Mouse (Mus musculus) forebrain, embryonic 10.5 days (tissue): ENCODE results near the gene Igf1r. TPM values are rescaled to one million over a fixed set of nuclear protein-coding genes. Genes with fewer than 3 reads are reported as not detected.

Source experiments
- DNase-seq: peaks from one replicate; pipeline ENCODE4 v3.0.0-alpha.2; 2017; ENCODE audit warnings: low spot score; ENCODE audit errors: extremely low spot score
- H3K27ac ChIP-seq: fragments of 300-500 bp; sonication (generic); 2 replicates; pipeline ENCODE4 v1.5.1; 2016; ENCODE audit warnings: mild to moderate bottlenecking
- H3K27me3 ChIP-seq: fragments of 300-500 bp; sonication (generic); 2 replicates; pipeline ENCODE4 v1.6.1; 2016; ENCODE audit warnings: mild to moderate bottlenecking; ENCODE audit not compliant: poor library complexity, severe bottlenecking
- H3K36me3 ChIP-seq: fragments of 300-500 bp; sonication (generic); replicated peaks from 2 replicates; pipeline ENCODE4 v1.6.1; 2016; ENCODE audit warnings: mild to moderate bottlenecking, moderate library complexity
- H3K4me1 ChIP-seq: fragments of 300-500 bp; sonication (generic); 2 replicates; pipeline ENCODE4 v1.6.1; 2016
- H3K4me3 ChIP-seq: fragments of 300-500 bp; sonication (generic); 2 replicates; pipeline ENCODE4 v1.5.1; 2016; ENCODE audit warnings: mild to moderate bottlenecking, moderate library complexity
- H3K9me3 ChIP-seq: fragments of 300-500 bp; sonication (generic); 2 replicates; pipeline ENCODE4 v1.6.1; 2016; ENCODE audit warnings: mild to moderate bottlenecking, moderate library complexity
- WGBS: fragments of 180-500 bp; shearing (Covaris S2); methylation state at CpG from one replicate; pipeline ENCODE4 v1.1.7; 2016; 5-methylcytosine and 5-hydroxymethylcytosine counted together
- polyA plus RNA-seq: library from polyadenylated mRNA; unstranded; fragments of >200 nt; fragmentation: Nextera tagmentation; extraction: Ambion mirVana; gene quantifications from 2 replicates; pipeline ENCODE4 v1.2.1, GENCODE M21; 2016

The Igf1r gene
- polyA plus RNA-seq, 1 experiment from 2014 or later, result 20.8 TPM

DNA sequence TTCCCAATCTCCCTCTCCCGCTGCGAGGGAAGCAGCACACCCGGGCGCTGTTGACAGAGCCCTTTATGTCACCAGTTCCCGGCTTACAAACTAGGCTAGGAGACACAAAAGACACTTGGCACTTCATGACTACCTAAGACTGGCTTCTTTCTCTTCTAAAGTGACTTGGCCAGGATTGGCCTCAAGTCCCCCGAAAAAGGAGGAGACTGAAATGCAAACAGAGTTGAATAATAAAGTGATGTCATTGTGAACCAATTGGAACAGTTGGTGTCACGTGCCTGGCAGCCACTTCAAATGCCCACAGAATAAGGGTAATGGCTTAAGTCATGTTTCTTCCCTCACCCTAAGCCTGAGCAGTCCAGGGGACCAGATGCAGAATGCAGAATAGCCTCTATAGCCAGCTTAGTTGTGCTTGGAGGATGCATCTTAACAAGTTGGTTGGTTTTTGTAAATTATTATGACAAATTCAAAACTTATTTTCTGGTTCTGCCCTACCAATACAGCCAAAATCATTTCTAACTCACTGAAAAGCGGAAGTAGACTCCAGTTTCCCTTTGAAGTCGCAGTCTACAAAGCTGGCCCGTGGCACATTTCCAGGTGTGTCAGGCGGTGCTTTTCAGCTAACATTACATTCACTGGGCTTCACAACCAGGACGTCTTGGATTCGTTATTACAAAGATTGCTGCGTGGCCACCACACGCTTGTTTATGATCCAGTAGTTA, 150.0 kb downstream of the Igf1r start:
- Histone ChIP-seq H3K4me1 (peaks cover 22% of the 10 kb centered on the region), H3K27me3 (no peaks in the 10 kb centered on the region), H3K36me3 (0 out of 2 replicates have a peak, but pooled peaks cover 2% of the 10 kb centered on the region), H3K9me3 (no peaks in the 10 kb centered on the region), H3K4me3 (no peak overlapping the region), H3K27ac (no peak overlapping the region)
- DNase-seq, result no peak
- WGBS, result 89% methylated on average over 15 of the region's 15 CpGs

GRCm38 (mm10) chr7:68103178-68103530, 150.5 kb downstream of the Igf1r start:
- no peak overlapping the region for H3K4me3 ChIP-seq
- H3K27me3 ChIP-seq, result no peaks in the 10 kb centered on the region
- DNase-seq, result no peak
- WGBS, result 72% methylated on average over 2 of the region's 2 CpGs
- H3K4me1 ChIP-seq, result peaks cover 22% of the 10 kb centered on the region
- H3K9me3 ChIP-seq, result no peaks in the 10 kb centered on the region
- 0 out of 2 replicates have a peak, but pooled peaks cover 2% of the 10 kb centered on the region for H3K36me3 ChIP-seq
- H3K27ac ChIP-seq, result no peak overlapping the region

GRCm38 (mm10) chr7:68111532-68111931, 158.9 kb downstream of the Igf1r start:
- peaks cover 38% of the 10 kb centered on the region for H3K4me1 ChIP-seq
- no peak overlapping the region for H3K4me3 ChIP-seq
- H3K27ac ChIP-seq, result no peak overlapping the region
- no peak for DNase-seq
- 92% methylated on average over 4 of the region's 4 CpGs for WGBS
- no peaks in the 10 kb centered on the region for H3K27me3 ChIP-seq
- no peaks in the 10 kb centered on the region for H3K9me3 ChIP-seq
- no peaks in the 10 kb centered on the region for H3K36me3 ChIP-seq

- 91% methylated on average over 8 of the region's 8 CpGs for WGBS
- DNase-seq, result no peak
- Histone ChIP-seq H3K36me3 (peaks cover 6% of the 10 kb centered on the region; the same call in 1 of the 2 replicates), H3K4me1 (peaks cover 43% of the 10 kb centered on the region), H3K4me3 (no peak overlapping the region), H3K9me3 (no peaks in the 10 kb centered on the region), H3K27me3 (no peaks in the 10 kb centered on the region), H3K27ac (no peak overlapping the region)
Observed at GRCm38 (mm10) chr7:68112582-68112981, 160.0 kb downstream of the Igf1r start.

DNA sequence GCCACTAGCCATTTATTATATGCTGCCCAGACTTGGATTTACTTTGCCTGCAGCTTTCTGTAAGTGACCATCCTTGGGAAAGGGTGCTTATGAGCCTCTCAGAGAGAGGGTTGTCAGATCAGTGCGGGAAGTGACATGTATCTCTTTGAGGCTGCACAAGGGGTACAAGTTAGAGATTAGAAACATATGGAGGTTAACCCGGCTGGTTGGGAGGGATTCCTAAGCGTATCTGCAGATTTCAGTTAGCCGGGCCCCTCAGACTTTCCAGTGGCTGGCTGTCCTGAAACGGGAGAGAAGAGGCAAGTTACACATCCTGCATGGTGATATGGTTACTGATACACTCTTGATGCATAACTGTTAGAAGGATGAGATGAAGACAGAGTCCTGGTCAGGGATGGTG, 161.7 kb downstream of the Igf1r start:
- Histone ChIP-seq H3K27me3 (no peaks in the 10 kb centered on the region), H3K36me3 (peaks cover 6% of the 10 kb centered on the region; the same call in 1 of the 2 replicates), H3K4me1 (peaks cover 58% of the 10 kb centered on the region), H3K27ac (peak overlapping the region; percentile 58; the same call in 1 of the 2 replicates), H3K4me3 (no peak overlapping the region), H3K9me3 (no peaks in the 10 kb centered on the region)
- 57% methylated on average over 5 of the region's 5 CpGs for WGBS
- DNase-seq, result no peak

GRCm38 (mm10) chr7:68114983-68115715, 162.5 kb downstream of the Igf1r start:
- DNase-seq, result no peak
- peaks cover 6% of the 10 kb centered on the region; the same call in 1 of the 2 replicates for H3K36me3 ChIP-seq
- no peaks in the 10 kb centered on the region for H3K9me3 ChIP-seq
- no peak overlapping the region for H3K4me3 ChIP-seq
- H3K27ac ChIP-seq, result peak overlapping the region; percentile 58; the same call in 1 of the 2 replicates
- peaks cover 61% of the 10 kb centered on the region for H3K4me1 ChIP-seq
- no peaks in the 10 kb centered on the region for H3K27me3 ChIP-seq
- WGBS, result 73% methylated on average over 21 of the region's 21 CpGs

- Histone ChIP-seq H3K9me3 (no peaks in the 10 kb centered on the region), H3K4me1 (peaks cover 67% of the 10 kb centered on the region), H3K4me3 (no peak overlapping the region), H3K27ac (peak overlapping the region; percentile 26; the same call in 1 of the 2 replicates), H3K36me3 (peaks cover 6% of the 10 kb centered on the region; the same call in 1 of the 2 replicates), H3K27me3 (no peaks in the 10 kb centered on the region)
- 61% methylated on average over 5 of the region's 5 CpGs for WGBS
- DNase-seq, result no peak
Observed at GRCm38 (mm10) chr7:68117567-68117966, 164.9 kb downstream of the Igf1r start.

- H3K4me3 ChIP-seq, result no peak overlapping the region
- no peaks in the 10 kb centered on the region for H3K27me3 ChIP-seq
- WGBS, result 25% methylated on average over 2 of the region's 2 CpGs
- no peaks in the 10 kb centered on the region for H3K9me3 ChIP-seq
- H3K27ac ChIP-seq, result peak overlapping the region; percentile 51
- peaks cover 63% of the 10 kb centered on the region for H3K4me1 ChIP-seq
- peaks cover 6% of the 10 kb centered on the region; the same call in 1 of the 2 replicates for H3K36me3 ChIP-seq
- DNase-seq, result no peak
Observed at GRCm38 (mm10) chr7:68117981-68118380, 165.4 kb downstream of the Igf1r start.

DNA sequence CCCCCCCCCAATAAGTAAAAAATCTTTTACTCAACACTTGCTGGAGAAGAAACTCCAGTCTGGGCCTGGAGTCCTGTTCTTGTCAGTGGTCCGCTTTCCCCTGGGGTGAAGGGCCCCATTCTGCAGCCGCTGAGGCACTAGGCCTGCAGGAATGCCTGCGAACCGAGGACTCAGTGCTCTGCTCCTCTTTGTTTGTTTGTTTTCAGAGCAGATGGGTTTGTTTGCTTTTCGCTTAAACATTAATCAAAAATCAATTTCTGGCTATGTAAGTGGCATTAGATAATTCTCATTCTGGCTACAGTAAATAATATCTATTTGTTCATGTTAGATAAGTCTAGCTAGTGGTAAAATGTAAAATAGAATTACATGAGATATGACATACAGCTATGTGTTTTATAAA, 167.0 kb downstream of the Igf1r start:
- peaks cover 49% of the 10 kb centered on the region for H3K4me1 ChIP-seq
- no peak overlapping the region for H3K4me3 ChIP-seq
- H3K9me3 ChIP-seq, result no peaks in the 10 kb centered on the region
- H3K27ac ChIP-seq, result 0 out of 2 replicates have a peak overlapping the region, but pooled peaks have one; percentile 51
- peaks cover 6% of the 10 kb centered on the region; the same call in 1 of the 2 replicates for H3K36me3 ChIP-seq
- DNase-seq, result no peak
- no peaks in the 10 kb centered on the region for H3K27me3 ChIP-seq
- WGBS, result 71% methylated on average over 5 of the region's 5 CpGs

- 64% methylated on average over 3 of the region's 3 CpGs for WGBS
- Histone ChIP-seq H3K27me3 (no peaks in the 10 kb centered on the region), H3K9me3 (no peaks in the 10 kb centered on the region), H3K27ac (no peak overlapping the region), H3K36me3 (no peaks in the 10 kb centered on the region), H3K4me1 (peaks cover 32% of the 10 kb centered on the region), H3K4me3 (no peak overlapping the region)
- no peak for DNase-seq
Observed at GRCm38 (mm10) chr7:68122418-68122817, 169.8 kb downstream of the Igf1r start.

GRCm38 (mm10) chr7:68125347-68125746, 172.7 kb downstream of the Igf1r start:
- 80% methylated on average over 2 of the region's 2 CpGs for WGBS
- H3K4me1 ChIP-seq, result peaks cover 38% of the 10 kb centered on the region
- no peak for DNase-seq
- no peak overlapping the region for H3K4me3 ChIP-seq
- no peak overlapping the region for H3K27ac ChIP-seq
- H3K36me3 ChIP-seq, result no peaks in the 10 kb centered on the region
- no peaks in the 10 kb centered on the region for H3K27me3 ChIP-seq
- no peaks in the 10 kb centered on the region for H3K9me3 ChIP-seq

DNA sequence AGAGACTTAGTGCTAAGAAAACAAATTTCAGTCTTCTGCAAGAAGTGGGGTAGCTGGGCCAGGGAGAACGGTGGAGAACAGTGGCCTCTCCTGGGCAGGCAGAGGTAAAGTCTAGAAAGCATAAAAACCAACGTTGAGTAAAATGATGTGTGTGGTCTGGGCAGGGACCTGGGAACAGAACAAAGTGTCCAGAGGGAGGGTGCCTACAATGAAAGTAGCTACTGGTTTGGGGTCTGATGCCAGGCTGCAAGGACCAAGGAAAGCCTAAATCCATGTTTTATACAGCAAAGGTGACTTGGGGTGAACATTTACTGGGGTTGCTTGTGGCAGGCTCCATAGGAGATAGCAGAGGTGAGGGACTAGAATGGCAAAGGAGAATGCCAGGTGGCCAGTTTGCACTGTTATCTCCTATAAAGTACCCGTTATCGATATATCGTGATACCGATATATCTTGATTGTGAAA, 175.2 kb downstream of the Igf1r start:
- Histone ChIP-seq H3K4me1 (peaks cover 51% of the 10 kb centered on the region), H3K27me3 (no peaks in the 10 kb centered on the region), H3K27ac (peak overlapping the region; percentile 89; the same call in 1 of the 2 replicates), H3K4me3 (0 out of 2 replicates have a peak overlapping the region, but pooled peaks have one; percentile 76), H3K9me3 (no peaks in the 10 kb centered on the region), H3K36me3 (no peaks in the 10 kb centered on the region)
- 44% methylated on average over 6 of the region's 6 CpGs for WGBS
- no peak for DNase-seq

GRCm38 (mm10) chr7:68128271-68128674, 175.6 kb downstream of the Igf1r start:
- Histone ChIP-seq H3K9me3 (no peaks in the 10 kb centered on the region), H3K4me1 (peaks cover 55% of the 10 kb centered on the region), H3K36me3 (no peaks in the 10 kb centered on the region), H3K27ac (peak overlapping the region; percentile 89), H3K27me3 (no peaks in the 10 kb centered on the region), H3K4me3 (peak overlapping the region; percentile 76)
- WGBS, result 17% methylated on average over 7 of the region's 7 CpGs
- DNase-seq, result no peak
